Mouse (Mus musculus) myocyte (in vitro differentiated cells): ENCODE measurements at regions not wholly inside any gene's neighbourhood (a gene's known extent, or its start where the extent isn't known, plus 50 kb on each side); places are given as distances from the start of the nearest gene placed in this dataset.

ENCODE experiments used
- H3K27me3 ChIP-seq: one replicate; pipeline ENCODE4 v1.6.1; 2011; ENCODE audit not compliant: control insufficient read depth, insufficient read depth, insufficient read length
- H3K36me3 ChIP-seq: one replicate; pipeline ENCODE4 v1.6.1; 2011; ENCODE audit not compliant: control insufficient read depth, insufficient read depth
- H3K4me2 ChIP-seq: one replicate; pipeline ENCODE4 v1.6.1; 2011; ENCODE audit warnings: low read depth, control low read depth
- H3K4me3 ChIP-seq: one replicate; pipeline ENCODE4 v1.5.1; 2011; ENCODE audit warnings: mild to moderate bottlenecking, control low read depth, moderate library complexity
- H3K79me2 ChIP-seq: one replicate; pipeline ENCODE4 v1.6.1; 2011; ENCODE audit not compliant: control insufficient read depth, insufficient read depth
- H3ac ChIP-seq: one replicate; pipeline ENCODE4 v1.6.1; 2011; ENCODE audit not compliant: control insufficient read depth, insufficient read length
- CEBPB ChIP-seq: IDR thresholded peaks from 2 replicates; pipeline ENCODE4 v1.6.1; 2011; ENCODE audit warnings: mild to moderate bottlenecking, moderate library complexity; ENCODE audit not compliant: poor library complexity, insufficient read depth, severe bottlenecking
- E2F4 ChIP-seq: IDR thresholded peaks from one replicate; pipeline ENCODE4 v1.6.1; 2011; ENCODE audit warnings: mild to moderate bottlenecking, control low read depth, moderate library complexity; ENCODE audit not compliant: insufficient read depth
- MAX ChIP-seq: IDR thresholded peaks from one replicate; pipeline ENCODE4 v1.6.1; 2011; ENCODE audit warnings: low read depth, mild to moderate bottlenecking, control low read depth
- MYOD1 ChIP-seq, 3 experiments: IDR thresholded peaks; one replicate each; pipeline ENCODE4 v1.6.1; 2011; ENCODE audit warnings: control low read depth in 2 of 3, low read depth in 2 of 3, mild to moderate bottlenecking in 2 of 3, moderate library complexity in 1 of 3; ENCODE audit not compliant: insufficient read length in 2 of 3, control insufficient read depth in 1 of 3
- MYOG ChIP-seq, 3 experiments: IDR thresholded peaks; one replicate each; pipeline ENCODE4 v1.6.1; 2011; ENCODE audit warnings: control low read depth in 2 of 3, low read depth in 2 of 3, mild to moderate bottlenecking in 2 of 3; ENCODE audit not compliant: insufficient read length in 2 of 3, control insufficient read depth in 1 of 3, insufficient read depth in 1 of 3
- POLR2A ChIP-seq: IDR thresholded peaks from one replicate; pipeline ENCODE4 v1.6.1; 2011; ENCODE audit warnings: low read depth, mild to moderate bottlenecking, control low read depth, moderate library complexity; ENCODE audit not compliant: insufficient read length
- POLR2AphosphoS2 ChIP-seq: IDR thresholded peaks from one replicate; pipeline ENCODE4 v1.6.1; 2011; ENCODE audit warnings: low read depth, control low read depth; ENCODE audit not compliant: insufficient read length
- REST ChIP-seq: IDR thresholded peaks from one replicate; pipeline ENCODE4 v1.6.1; 2011; ENCODE audit warnings: mild to moderate bottlenecking, control low read depth, moderate library complexity; ENCODE audit not compliant: insufficient read depth, insufficient read length
- SRF ChIP-seq: IDR thresholded peaks from one replicate; pipeline ENCODE4 v1.6.1; 2011; ENCODE audit warnings: low read depth; ENCODE audit not compliant: control insufficient read depth, insufficient read length
- TCF12 ChIP-seq: IDR thresholded peaks from one replicate; pipeline ENCODE4 v1.6.1; 2011; ENCODE audit warnings: mild to moderate bottlenecking, control low read depth; ENCODE audit not compliant: poor library complexity, insufficient read depth, severe bottlenecking
- TCF3 ChIP-seq: IDR thresholded peaks from one replicate; pipeline ENCODE4 v1.6.1; 2011; ENCODE audit warnings: low read depth, control low read depth; ENCODE audit not compliant: insufficient read length
- USF1 ChIP-seq: IDR thresholded peaks from one replicate; pipeline ENCODE4 v1.6.1; 2011; ENCODE audit warnings: low read depth, mild to moderate bottlenecking, control low read depth, moderate library complexity

- no peak overlapping the region for H3K4me3 ChIP-seq
- H3ac ChIP-seq, result no peak overlapping the region
- no peak overlapping the region for H3K4me2 ChIP-seq
- H3K36me3 ChIP-seq, result no peaks in the 10 kb centered on the region
- H3K27me3 ChIP-seq, result no peaks in the 10 kb centered on the region
- TF ChIP-seq USF1 (no peak), REST (no peak), MAX (no peak), MYOD1 (IDR thresholded peaks at IDR 0.05; ENCODE audit: control insufficient read depth in 1 of 3, insufficient read length in 2 of 3, low read depth in 2 of 3) (no peak), TCF12 (no peak), TCF3 (no peak), SRF (no peak), E2F4 (no peak), POLR2AphosphoS2 (no peak), POLR2A (no peak), MYOG (IDR thresholded peaks at IDR 0.05; ENCODE audit: control insufficient read depth in 1 of 3, insufficient read depth in 1 of 3, insufficient read length in 2 of 3, low read depth in 2 of 3) (no peak), CEBPB (no peak)
- H3K79me2 ChIP-seq, result no peaks in the 10 kb centered on the region
Measured at GRCm38 (mm10) chr17:22795213-22795612, 71.7 kb downstream of the Zfp945 start.

- H3ac ChIP-seq, result no peak overlapping the region
- no peaks in the 10 kb centered on the region for H3K79me2 ChIP-seq
- H3K27me3 ChIP-seq, result no peaks in the 10 kb centered on the region
- H3K4me3 ChIP-seq, result no peak overlapping the region
- H3K36me3 ChIP-seq, result no peaks in the 10 kb centered on the region
- TF ChIP-seq REST (no peak), E2F4 (no peak), POLR2A (no peak), CEBPB (no peak), SRF (no peak), MAX (no peak), MYOG (IDR thresholded peaks at IDR 0.05; ENCODE audit: control insufficient read depth in 1 of 3, insufficient read depth in 1 of 3, insufficient read length in 2 of 3, low read depth in 2 of 3) (no peak), TCF3 (no peak), POLR2AphosphoS2 (no peak), USF1 (no peak), TCF12 (no peak), MYOD1 (IDR thresholded peaks at IDR 0.05; ENCODE audit: control insufficient read depth in 1 of 3, insufficient read length in 2 of 3, low read depth in 2 of 3) (no peak)
- H3K4me2 ChIP-seq, result no peak overlapping the region
Measured at GRCm38 (mm10) chr17:22784481-22784880, 82.5 kb downstream of the Zfp945 start.

GRCm38 (mm10) chr17:22745736-22746135, 121.2 kb downstream of the Zfp945 start:
- no peak overlapping the region for H3ac ChIP-seq
- H3K4me3 ChIP-seq, result no peak overlapping the region
- no peak for TF ChIP-seq MYOG (IDR thresholded peaks at IDR 0.05; ENCODE audit: control insufficient read depth in 1 of 3, insufficient read depth in 1 of 3, insufficient read length in 2 of 3, low read depth in 2 of 3)
- TF ChIP-seq TCF3, result no peak
- no peak for TF ChIP-seq REST
- H3K36me3 ChIP-seq, result no peaks in the 10 kb centered on the region
- no peaks in the 10 kb centered on the region for H3K27me3 ChIP-seq
- H3K79me2 ChIP-seq, result no peaks in the 10 kb centered on the region
- no peak overlapping the region for H3K4me2 ChIP-seq

- Histone ChIP-seq H3ac (no peak overlapping the region), H3K4me2 (peak overlapping the region; percentile 88), H3K27me3 (no peaks in the 10 kb centered on the region), H3K79me2 (no peaks in the 10 kb centered on the region), H3K4me3 (peak overlapping the region; percentile 40), H3K36me3 (no peaks in the 10 kb centered on the region)
- no peak for TF ChIP-seq REST
- TF ChIP-seq POLR2A, result peak; percentile 37
- TF ChIP-seq E2F4, result no peak
- TF ChIP-seq CEBPB, result no peak
Measured at GRCm38 (mm10) chr17:22739581-22740178, 127.3 kb downstream of the Zfp945 start.

- H3ac ChIP-seq, result no peak overlapping the region
- TF ChIP-seq CEBPB, result no peak
- no peak for TF ChIP-seq MAX
- TF ChIP-seq REST, result no peak
Measured at GRCm38 (mm10) chr17:22739173-22739572, 127.8 kb downstream of the Zfp945 start.

GRCm38 (mm10) chr17:22736360-22736759, 130.6 kb downstream of the Zfp945 start:
- Histone ChIP-seq H3ac (no peak overlapping the region), H3K4me3 (no peak overlapping the region), H3K36me3 (no peaks in the 10 kb centered on the region), H3K4me2 (no peak overlapping the region), H3K27me3 (no peaks in the 10 kb centered on the region), H3K79me2 (no peaks in the 10 kb centered on the region)
- TF ChIP-seq MYOD1 (IDR thresholded peaks at IDR 0.05; ENCODE audit: control insufficient read depth in 1 of 3, insufficient read length in 2 of 3, low read depth in 2 of 3), result peak in 1 of 3 experiments; percentile 73
- TF ChIP-seq POLR2A, result no peak
- TF ChIP-seq TCF3, result no peak
- TF ChIP-seq POLR2AphosphoS2, result no peak
- no peak for TF ChIP-seq SRF
- TF ChIP-seq MYOG (IDR thresholded peaks at IDR 0.05; ENCODE audit: control insufficient read depth in 1 of 3, insufficient read depth in 1 of 3, insufficient read length in 2 of 3, low read depth in 2 of 3), result peak in 1 of 3 experiments; percentile 33

More at GRCm38 (mm10) chr17:22739173-22739572, 127.8 kb downstream of the Zfp945 start:
- Histone ChIP-seq H3K4me3 (peak overlapping the region; percentile 40), H3K27me3 (no peaks in the 10 kb centered on the region), H3K36me3 (no peaks in the 10 kb centered on the region), H3K4me2 (peak overlapping the region; percentile 88), H3K79me2 (no peaks in the 10 kb centered on the region)
